Comparison of ENCODE assay signal across 27 mouse cellular contexts in the genomic region with DNA sequence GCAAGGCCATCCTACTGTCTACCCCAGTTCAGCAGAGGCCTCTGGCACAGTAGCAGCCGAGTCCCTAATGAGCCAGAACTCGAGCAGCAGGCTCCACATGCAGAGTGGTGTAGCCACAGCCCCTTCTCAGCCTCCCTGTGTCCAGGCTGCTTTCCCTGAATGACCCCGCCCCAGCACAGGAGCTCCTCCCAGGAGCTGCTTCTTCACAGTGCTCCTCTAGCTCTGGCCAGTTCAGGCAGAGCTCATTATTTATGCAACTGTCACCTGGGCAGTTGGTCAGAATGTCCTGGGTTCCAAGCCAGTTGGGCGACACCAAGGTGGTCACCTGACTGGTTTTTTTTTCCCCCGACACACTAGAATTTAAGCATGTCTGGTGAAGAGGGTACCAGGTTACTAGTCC. TPM values are rescaled to one million over a fixed set of nuclear protein-coding genes. Genes with fewer than 3 reads are reported as not detected.
"Had no signal": no experiment of that assay in that cellular context is flagged by ENCODE, and none has a peak within 500 bp of the region (broad histone marks: within the 10 kb centered on the region; RNA-seq: fewer than 3 reads in every experiment).

A gene (plus strand): TSS at position 301 of the 400 bp plus-strand sequence.

RNA-seq across cellular contexts. Expression of the gene that starts here (rescaled TPM):
- total RNA-seq: common myeloid progenitor, adult 5-6 weeks; forebrain, postnatal 0 days; gastrocnemius, adult 18-20 months; gastrocnemius, adult 2 months; gastrocnemius, adult 8-10 months; gastrocnemius, postnatal 10 days; gastrocnemius, postnatal 14 days; gastrocnemius, postnatal 25 days; gastrocnemius, postnatal 36 days; gastrocnemius, postnatal 4 days; heart, adult 18-20 months; heart, adult 2 months; heart, adult 8-10 months had no signal
- polyA plus RNA-seq: embryonic facial prominence, embryonic 10.5 days; embryonic facial prominence, embryonic 11.5 days; embryonic facial prominence, embryonic 12.5 days; embryonic facial prominence, embryonic 14.5 days; embryonic facial prominence, embryonic 15.5 days; forebrain, embryonic 10.5 days; forebrain, embryonic 11.5 days; forebrain, embryonic 12.5 days; forebrain, embryonic 13.5 days; forebrain, embryonic 14.5 days; forebrain, embryonic 15.5 days; forebrain, embryonic 16.5 days; forebrain, postnatal 0 days; frontal cortex, adult 2 months; gonadal fat pad, adult 2 months; heart, adult 2 months had no signal
